Mouse (Mus musculus) heart, adult 9 months (tissue): ENCODE data around the gene Taf1c.

Experiments used
- DNase-seq, 2 experiments: peaks; one replicate each; pipeline ENCODE4 v3.0.0; 2022; ENCODE audit warnings: low spot score in 2 of 2

Taf1c gene

DNA sequence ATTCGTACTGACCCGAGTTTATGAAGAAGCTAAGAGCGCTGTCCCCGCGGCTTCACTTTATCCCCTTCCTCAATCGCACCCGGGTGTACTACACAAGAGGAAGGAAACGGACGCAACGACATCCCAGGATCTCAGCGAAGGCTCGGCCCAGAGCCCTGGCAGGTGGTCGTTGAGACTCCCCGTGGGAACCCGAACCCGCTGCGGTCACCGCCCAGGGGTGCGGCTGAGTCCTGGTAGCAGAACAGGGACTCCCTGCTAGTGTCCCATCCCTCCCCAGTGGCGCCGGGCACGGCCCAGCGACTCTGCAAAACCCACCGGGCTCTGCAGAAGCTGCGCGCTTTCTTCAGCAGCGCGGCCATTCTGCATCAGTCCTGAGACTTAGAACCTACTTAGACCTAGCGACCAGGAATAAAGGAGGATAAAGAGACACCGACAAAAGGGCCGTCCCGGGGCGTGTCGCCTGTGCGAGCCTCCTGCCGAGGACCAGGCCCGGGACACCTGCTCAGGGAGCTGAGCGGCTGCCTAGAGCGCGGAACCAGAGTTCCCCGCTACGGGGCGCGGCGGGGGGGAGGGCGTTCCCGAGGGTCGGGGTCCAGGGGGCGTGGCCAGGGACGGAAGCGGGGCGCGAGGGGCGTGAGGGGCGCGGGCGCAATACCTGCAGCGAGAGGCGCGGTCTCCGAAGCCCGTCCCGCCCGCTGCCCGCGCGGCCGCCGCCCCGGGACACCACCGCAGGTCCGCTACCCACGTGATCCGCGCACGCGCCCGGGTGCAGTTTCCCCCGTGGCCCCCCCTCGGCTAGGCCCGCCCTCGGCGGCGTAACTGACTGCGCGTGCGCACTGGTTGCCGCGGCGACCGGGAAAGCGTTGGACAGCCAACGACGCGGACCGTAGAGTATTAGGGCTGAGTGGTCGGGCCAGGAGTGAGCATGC lies 30.3 kb downstream of the Taf1c start, which contains the start of the genes Hsdl1 and Dnaaf1:
TSS of gene Hsdl1 (minus strand) at position 747 of the 929 bp plus-strand sequence.
TSS of gene Dnaaf1 (plus strand) at position 799 of the 929 bp plus-strand sequence.
- peak; percentile 94 to 95 for DNase-seq

DNA sequence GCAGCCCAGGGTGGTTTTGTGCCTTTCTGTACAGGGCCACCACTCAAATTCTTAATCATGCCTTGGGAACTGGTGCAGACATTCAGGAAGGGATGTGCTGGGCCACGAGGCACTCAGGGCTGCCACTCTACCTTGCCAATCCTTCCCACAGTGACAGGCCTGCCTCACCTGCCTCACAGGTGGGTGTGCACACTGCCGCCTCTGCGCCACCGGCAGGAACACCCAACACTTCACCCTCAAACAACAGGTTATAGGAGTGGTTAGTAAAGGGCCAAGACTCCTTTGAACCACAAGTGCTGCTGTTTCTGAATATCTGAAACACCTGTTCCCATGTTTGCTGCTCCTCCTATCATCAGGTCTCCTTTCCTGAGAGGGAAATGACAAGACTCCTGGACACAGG lies 32.6 kb downstream of the Taf1c start:
- DNase-seq = no peak

DNA sequence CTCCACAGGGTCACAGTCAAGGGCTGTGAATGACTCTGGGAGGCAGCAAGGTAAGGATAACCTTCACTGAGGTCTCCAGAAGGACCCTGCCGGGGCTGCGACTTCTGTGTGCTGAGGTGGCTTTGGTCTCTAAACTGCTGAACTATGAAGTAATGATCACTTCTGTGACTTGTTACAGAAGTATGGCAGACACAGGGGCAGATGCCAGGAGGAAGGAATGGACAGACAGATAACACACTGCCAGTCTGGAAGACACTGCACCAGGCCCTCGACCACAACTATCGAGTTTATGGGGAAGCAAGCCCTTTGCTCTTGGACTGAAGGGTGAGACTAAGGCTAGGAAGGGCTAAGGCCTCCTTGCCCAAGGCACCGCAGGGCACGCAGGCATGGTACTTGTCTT lies 33.9 kb downstream of the Taf1c start:
- no peak for DNase-seq

DNA sequence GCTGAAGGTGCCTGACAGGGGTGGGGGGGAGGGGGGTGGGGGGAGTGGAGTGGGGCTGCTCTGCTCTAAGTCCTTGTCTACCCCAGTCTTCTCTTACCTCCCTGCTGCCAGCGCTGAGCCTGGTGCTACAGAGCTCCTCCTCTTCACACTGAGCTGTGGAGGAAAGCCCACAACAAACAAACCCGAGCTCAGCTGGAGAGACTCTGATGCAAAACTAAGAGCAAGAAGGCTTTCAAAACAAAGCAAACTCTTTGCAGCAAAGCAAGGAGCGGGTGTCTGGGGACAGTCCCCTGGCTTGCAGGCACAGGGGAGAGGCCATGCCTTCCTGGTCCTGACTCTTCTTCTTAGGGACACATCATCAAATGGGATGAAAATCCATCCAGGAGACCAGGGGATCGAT lies 35.1 kb downstream of the Taf1c start:
- no peak for DNase-seq

DNA sequence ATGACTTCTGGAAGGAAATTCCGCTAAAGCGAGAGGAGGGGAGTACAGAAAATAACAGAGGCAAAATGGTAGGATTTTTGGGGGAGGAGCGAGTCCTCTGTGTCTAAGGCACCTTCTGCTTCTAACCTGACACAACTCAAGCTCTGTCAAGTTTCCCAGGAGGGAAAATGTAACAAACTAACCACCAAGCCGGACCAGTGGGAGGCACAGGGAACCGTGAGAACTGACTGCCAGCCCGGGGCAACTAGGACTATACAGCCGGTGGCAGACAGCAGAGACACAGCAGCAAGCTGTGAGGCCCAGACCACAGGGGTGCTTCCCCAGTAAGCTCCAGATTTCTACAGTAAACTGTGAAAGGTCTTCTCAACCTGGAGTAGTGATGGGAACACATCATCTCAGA lies 36.1 kb downstream of the Taf1c start:
- no peak for DNase-seq

DNA sequence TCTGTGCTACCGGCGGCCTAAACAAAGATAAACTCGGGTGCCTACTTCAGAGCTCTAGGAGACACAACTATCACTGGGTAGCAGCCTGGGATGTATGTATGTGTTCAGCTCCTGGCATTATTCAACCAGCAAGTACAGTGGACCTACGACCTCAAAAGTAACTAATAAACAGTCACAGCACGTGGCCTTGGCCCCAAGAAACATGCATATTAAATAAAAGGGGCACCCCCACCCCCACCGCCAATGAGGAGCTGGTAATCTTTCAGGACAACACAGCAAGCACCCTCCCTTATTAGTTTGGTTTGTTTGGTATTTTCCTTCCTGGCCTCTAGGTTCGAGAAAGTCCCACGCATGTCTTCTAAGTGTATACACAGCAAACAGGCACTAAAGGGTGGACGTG lies 36.8 kb downstream of the Taf1c start:
- DNase-seq = no peak

DNA sequence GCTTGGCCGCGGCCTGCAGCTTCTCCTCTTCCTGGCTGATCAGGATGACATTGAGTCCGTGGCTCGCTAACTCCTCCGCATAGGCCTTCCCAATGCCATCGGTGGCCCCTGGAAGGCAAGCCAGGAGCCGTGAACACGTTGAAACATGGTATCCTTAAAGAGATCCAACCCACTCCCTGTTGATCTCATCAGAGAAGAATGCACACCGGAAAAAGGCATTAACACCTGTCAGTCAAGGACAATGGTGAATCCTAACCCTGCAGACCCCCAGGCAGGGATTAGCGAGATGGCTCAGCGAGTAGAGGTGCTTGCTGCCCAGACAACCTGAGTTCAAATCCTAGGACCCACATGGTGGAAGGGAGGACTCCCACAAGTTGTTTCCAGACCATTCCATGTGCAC lies 38.7 kb downstream of the Taf1c start:
- DNase-seq = no peak

DNA sequence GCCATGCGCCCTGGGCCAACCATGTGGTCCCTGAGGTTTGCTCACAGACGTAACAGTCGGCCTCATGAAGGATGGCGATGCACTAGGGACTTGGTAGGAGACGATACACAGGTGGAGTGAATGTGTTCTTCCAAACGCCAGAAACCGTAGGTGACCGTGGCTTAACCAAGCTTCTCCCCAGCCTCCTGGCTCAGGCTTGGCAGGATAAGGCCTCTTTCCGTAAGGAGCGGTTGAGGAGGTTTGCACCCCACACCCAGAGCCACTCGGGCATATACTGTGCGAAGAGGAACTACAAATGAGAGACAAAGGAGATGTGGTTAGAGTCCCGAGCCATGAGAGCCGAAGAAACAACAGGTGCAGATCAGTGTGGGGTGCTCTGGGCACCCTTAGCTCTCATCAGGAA lies 41.2 kb downstream of the Taf1c start:
- DNase-seq = no peak

DNA sequence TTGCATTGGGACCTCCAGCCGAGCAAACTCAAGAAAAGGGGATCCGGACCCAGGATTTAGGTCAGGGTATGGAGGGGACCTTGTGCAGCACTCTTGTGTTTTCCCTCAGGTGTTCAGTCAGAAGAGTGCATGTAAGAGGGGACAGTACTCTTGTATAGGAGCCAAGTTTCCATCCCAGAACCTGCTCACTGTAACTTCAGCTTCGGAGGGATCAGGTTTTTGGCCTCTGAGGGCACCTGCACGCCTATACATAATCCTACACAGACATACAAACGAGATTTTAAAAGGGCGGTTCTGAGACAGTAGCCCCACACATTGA lies 45.7 kb downstream of the Taf1c start:
- DNase-seq = no peak

DNA sequence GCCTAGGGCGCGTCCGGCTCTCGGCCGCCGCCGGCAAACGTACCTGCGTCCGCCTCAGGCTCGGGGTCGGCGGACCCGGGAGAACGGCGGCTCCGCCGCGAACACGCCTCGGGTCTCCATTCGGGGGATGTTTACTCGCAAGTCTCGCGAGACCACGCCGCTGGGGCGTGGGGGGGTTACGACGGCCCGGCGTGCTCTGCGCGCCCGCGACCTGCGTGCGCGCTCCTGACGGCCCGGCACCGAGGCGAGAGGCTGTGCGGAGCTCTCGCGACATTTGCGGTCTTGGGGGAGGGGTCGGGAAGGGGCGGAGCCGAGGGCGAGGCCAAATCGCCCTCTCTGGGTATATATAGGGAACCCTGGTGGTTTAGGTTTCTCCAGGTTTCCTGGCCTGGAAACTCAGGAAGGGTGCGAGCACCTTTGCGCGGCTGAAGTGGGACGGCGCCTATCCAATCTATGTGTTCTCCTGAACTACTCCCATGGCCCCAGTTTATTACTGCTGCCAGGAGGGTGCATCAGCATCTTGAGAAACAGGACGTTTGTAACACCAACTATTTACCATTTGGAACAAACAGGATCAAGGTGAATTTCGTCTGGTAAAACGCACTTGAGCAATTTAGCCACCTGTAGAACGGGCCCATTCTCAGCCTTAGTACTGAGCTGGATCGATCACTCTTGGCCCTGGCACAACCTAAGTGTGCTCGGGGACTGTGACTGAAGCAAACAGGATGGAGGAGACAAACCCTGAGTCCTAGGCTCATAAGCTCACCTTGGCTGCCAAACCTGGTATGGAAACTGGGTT lies 46.2 kb downstream of the Taf1c start, which contains the start of gene Mbtps1:
TSS of gene Mbtps1 (minus strand) at position 133 of the 799 bp plus-strand sequence.
- peak; percentile 98 for DNase-seq

DNA sequence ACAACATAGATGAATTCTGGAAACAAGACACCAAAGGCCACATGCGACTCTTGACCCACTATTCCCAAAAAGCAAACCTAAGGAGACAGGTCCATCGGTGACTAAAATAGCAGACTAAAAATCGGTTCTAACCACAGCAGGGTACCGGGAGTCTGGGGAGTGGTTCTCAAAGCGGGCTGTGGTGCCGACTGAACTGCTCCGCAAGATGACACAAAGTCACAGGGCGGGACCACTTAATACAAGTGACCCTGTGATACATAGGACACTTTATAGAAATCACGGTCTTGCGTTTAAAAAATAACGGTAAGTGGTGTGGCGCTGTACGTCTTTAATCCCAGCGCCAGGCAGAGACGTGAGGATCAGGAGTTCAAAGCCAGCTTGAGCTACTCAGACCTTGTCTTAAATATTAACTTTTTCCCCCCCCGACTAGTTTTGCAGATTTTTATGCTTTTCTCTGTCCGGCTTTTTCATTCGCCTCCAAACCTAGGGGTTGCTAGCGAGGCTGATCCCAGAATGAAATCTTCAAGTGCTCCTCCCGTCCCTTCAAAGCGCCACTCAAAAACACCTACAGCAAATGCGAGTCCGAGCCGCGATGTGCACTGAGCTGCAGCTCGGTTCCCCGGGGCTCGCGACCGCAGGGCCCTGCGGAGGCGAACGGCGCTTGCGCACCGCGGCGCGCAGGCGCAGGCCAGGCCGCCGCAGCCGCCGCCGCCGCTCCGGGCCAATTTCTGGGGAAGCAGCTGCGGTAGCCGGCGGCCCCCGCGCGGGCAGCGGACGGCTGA lies 47.0 kb downstream of the Taf1c start:
- DNase-seq = no peak

DNA sequence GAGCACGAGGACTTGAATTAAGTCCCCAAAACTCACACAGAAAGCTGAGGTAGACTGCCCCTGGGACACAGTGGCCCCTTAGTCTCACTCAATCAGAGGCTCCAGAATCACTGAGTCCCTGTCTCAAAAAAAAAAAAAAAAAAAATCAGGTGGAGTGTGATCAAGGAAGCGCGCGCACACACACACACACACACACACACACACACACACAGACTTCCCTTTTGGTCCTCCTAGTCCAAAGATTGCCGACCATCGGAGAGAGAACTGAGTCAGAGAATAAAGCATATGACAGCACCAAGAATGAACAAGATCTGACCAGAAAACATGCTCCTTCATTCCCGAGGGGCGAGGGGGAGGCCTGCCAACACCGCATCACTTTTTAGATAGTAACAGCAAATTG lies 47.9 kb downstream of the Taf1c start:
- no peak for DNase-seq

DNA sequence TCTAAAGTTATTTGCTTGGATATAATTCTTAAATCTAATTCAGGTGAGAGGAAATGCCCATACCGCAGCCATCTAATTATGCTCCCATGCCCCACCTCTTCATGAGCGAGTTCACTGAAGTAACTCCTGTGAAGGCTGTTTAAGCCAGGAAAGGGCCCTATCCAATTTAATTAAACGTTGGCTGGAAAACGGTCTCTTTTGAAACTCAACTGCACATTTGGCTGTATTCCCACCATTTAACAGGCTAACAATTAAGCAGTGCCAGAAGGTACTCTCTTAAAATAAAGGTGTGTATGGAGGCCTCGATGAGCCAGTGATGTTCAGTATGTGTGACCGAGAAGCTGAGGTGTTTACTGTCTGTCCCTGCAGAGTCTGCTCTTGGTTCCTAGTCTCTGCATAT lies 49.2 kb downstream of the Taf1c start:
- DNase-seq = no peak

DNA sequence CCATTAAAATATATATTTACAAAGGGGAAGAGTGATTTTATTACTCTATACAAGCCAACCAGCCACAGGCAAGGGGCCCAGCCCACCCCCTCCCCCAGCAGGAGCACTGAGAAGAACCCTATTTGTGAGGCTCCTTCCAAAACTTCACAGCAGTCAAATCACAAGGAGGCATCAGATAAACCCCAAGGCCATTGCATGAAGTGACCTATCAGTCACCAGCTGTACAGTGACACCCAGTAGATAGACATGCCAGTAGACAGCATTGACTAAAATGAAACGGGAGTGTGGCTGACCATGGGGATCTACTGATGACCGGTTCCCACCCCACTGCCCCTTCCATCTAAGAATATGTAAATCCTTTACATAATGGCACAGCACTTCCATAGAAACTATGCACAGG lies 52.1 kb downstream of the Taf1c start:
- no peak for DNase-seq

DNA sequence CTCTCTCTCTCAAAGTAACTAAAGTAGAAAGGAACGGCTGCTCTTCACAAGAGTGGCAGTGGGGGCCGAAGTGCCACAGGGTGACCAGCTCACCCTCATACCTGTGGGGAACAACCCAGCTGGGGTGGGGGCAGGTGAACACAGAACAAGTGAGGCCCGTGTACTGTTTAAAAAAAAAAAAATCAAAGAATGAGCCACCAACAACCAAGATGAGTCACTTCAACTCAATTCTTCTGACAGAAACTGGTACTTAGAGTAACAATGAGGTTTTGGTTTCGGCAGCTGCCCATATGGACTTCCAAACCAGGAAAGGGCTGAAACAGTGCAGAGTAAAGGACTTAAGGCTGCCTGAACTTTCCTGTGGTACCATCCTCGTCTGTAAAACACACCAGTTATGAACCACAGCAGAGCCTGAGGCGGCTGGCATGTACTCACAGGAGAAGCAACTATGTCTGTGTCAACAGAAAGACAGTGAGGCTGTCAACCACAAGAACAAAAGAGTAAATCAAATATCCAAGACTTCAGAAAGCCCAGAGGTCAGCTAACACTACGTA lies 56.4 kb downstream of the Taf1c start:
- DNase-seq = no peak
